Mouse (Mus musculus): Measurements from ENCODE around the gene Prickle3. TPM values are rescaled to one million over a fixed set of nuclear protein-coding genes. Genes with fewer than 3 reads are reported as not detected.

Prickle3 gene
- 10 to 100 TPM; 23.6 to 26.6 TPM for total RNA-seq (2021)
- long read RNA-seq, experiment 1, transcript Prickle3-201 (9 exons, 2,301 nt) = major isoform, 26 of 46 reads
- long read RNA-seq, experiment 1, partial matches to known transcripts = 3 of 46 reads
- long read RNA-seq, experiment 1, other reads (novel, unspliced or antisense) = 13 of 46 reads
- long read RNA-seq, experiment 2, transcript Prickle3-201 (9 exons, 2,301 nt) = major isoform, 34 of 49 reads
- long read RNA-seq, experiment 2, partial matches to known transcripts = 1 of 49 reads
- long read RNA-seq, experiment 2, other reads (novel, unspliced or antisense) = 11 of 49 reads

DNA sequence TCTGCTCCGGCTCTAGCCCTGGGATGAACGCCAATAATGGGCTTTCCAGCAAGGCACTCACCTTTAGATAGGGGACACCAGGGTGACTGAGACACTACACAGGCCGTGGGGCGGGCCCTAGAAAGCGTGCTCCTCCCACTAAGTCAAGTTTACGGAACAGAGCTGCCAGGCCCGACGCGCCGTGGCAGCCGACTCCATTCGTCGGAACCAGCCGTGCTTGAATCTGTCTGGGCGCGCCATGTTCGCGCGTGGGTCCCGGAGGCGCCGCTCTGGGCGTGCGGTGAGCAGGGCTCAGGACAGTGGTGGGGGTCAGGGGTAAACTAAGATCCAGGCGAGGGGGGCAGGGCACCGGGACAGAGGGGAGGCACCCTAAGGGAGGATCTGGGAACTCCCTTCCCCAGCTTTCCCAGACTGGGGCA lies at the start of gene Prickle3:
TSS of gene Prickle3 (plus strand) at position 40 of the 419 bp plus-strand sequence.
- DNase-seq = peak; percentile 83
- Histone ChIP-seq H3K27ac (peak within 1 kb of the TSS; percentile 93), H3K4me3 (peak within 1 kb of the TSS; percentile 78)
- intact Hi-C loops (cut with DNase I) = no loop called here
- no peak for TF ChIP-seq CTCF (IDR thresholded peaks at IDR 0.05)

DNA sequence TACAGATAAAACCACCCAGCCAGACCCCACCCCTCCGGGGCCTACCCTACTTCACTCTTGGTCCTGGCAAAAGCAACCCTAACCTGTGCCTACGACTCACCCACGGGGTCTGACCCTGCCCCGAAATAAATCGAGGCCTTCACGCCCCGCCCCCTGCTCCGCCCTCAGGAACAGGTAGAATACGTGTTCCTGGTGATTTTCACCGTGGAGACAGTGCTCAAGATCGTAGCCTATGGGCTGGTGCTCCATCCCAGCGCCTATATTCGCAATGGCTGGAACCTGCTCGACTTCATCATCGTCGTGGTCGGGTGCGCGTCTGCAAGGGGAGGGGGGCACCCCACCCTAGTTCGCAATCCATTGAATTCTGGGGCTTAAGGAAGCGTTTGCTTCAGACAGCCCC lies 47.0 kb upstream of the Prickle3 start:
- peak overlapping the region; percentile 58 for H3K4me3 ChIP-seq
- intact Hi-C loops (cut with DNase I) = no loop called here
- H3K27ac ChIP-seq = no peak overlapping the region
- DNase-seq = no peak
- no peak for TF ChIP-seq CTCF (IDR thresholded peaks at IDR 0.05)

DNA sequence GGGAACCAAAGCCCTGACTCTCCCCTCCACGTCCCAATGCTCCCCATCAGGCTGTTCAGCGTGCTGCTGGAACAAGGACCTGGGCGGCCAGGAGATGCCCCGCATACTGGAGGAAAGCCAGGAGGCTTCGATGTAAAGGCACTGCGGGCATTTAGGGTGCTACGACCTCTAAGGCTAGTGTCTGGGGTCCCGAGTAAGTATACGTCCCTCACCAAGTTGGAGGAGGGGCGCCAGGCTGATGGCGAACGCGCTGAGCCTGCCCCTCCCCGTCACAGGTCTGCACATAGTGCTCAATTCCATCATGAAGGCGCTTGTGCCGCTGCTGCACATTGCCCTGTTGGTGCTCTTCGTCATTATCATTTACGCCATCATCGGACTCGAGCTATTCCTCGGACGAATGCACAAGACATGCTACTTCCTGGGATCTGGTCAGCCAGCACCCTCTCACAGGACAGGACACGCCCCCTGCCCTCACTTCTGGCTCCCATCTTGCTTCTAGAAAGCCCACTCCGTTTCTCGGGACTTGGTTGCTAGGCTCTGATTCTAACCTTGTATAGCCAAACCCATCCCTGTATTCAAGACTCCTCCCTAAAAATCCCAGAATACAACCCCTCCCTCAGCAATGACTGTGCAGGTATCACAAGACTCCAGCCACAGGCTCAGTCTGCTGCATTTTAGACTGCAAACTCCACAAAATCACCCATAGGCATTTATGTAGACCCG lies 46.4 kb upstream of the Prickle3 start:
- no peak for TF ChIP-seq CTCF (IDR thresholded peaks at IDR 0.05)
- DNase-seq = no peak
- intact Hi-C loops (cut with DNase I) = no loop called here
- Histone ChIP-seq H3K4me3 (peak overlapping the region; percentile 58), H3K27ac (no peak overlapping the region)

DNA sequence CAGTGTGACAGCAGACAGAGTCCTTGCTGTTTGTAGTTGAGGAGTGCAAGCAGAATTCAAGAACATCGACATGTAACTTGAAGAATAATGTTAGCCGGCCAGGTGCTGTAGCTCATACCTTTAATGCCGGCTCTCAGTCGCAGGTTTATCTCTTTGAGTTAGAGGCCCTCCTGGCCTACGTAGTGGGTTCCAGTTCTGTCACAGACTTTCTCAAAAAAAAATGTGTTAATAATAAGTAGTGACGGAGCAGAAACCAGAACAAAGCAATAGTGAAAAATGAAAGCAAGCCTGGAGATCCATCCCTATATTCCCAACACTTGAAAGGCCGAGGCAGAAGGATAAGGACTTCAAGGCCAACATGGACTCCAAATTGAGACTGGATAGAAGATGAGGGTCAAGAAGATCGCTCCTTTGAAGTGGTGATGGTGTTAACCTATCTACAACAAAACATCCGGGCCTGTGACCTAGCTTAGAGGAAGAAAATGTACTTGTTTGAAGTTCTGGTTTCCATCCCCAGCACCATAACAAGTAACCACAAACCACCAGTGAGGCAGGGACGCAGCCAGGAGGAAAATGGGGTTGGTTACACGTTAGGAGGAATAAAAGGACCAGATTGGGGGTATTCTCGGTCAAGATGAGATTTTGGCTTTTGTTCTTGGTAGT lies 39.0 kb upstream of the Prickle3 start:
- Histone ChIP-seq H3K27ac (no peak overlapping the region), H3K4me3 (no peak overlapping the region)
- intact Hi-C loops (cut with DNase I) = no loop called here
- no peak for TF ChIP-seq CTCF (IDR thresholded peaks at IDR 0.05)
- DNase-seq = no peak

DNA sequence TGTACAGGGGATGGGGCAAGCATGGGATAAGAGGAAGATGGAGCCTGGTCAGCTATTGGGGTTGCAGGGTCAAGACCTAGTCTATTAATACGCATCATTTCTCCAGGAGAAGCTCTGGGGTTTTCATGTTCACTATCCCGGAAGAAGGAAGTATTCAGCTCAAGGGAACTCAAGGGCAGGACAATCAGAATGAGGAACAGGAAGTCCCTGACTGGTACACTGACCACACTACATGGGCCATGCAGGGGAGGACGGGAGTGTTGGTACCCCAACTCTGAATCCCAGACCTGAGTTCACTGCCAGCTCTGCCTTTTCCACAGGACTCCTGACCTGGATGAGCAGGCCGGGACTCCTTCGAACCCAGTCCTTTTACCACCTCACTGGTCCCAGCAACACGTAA lies 24.5 kb upstream of the Prickle3 start:
- no peak for TF ChIP-seq CTCF (IDR thresholded peaks at IDR 0.05)
- Histone ChIP-seq H3K4me3 (no peak overlapping the region), H3K27ac (no peak overlapping the region)
- DNase-seq = no peak
- intact Hi-C loops (cut with DNase I) = no loop called here

DNA sequence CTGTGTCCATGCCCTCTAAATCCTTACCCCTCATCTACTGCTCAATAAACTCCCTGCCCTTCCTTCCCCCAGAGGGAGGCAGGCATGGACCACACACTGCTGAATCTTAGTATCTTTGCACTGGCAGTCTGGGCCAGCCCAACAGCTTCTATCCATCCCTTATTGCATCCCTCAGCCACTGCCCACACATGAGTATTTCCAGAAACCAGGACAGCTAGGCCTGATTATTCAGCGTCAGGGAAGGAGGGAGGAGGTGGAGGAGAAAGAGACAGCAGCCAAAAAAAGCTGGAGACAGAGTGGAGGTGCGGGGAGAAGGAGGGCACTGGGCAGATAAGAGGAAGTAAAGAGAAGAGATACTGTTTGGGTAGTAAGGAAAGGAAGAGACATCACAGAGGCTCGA lies 22.0 kb upstream of the Prickle3 start:
- TF ChIP-seq CTCF (IDR thresholded peaks at IDR 0.05) = no peak
- no peak for DNase-seq
- intact Hi-C loops (cut with DNase I) = no loop called here
- Histone ChIP-seq H3K4me3 (no peak overlapping the region), H3K27ac (no peak overlapping the region)

DNA sequence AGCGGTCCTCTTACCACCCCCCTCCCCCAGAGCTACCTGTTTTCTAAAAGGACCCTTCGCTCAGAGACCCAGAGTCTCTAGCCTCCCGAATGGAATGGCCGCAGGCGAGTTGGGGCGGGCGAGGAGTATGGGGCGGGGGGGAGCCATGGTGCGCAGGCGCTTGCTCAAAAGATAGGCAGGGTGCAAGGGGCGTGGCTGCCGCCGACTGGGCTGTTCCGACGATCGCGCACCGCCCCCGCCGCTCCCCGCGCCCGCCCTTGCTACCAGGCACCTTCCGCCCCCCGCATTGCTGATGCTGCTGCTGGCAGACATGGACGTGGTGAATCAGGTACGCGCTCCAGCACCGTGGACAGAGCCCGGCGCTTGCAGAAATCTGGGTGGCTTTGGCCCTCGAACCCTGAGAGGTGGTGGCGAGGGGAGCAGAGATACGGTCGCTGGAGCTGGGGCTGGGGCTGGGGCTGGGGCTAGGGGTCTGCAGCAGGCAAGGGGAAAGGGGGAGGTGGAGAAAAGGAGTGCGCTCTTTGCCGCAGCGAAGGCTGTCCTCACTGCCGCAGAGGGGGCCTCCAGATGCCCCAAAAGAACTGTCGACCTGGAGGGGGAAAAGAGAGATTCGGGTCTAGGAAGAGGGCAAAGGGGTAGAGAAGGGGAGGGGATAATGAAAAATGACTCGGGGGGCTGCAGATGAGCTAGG lies 18.5 kb upstream of the Prickle3 start, which contains the start of gene Syp:
TSS of gene Syp (plus strand) at position 71 of the 691 bp plus-strand sequence.
- TF ChIP-seq CTCF (IDR thresholded peaks at IDR 0.05) = no peak
- DNase-seq = peak; percentile 75
- H3K4me3 ChIP-seq = peak within 1 kb of the TSS; percentile 50
- intact Hi-C loops (cut with DNase I) = no loop called here
- H3K27ac ChIP-seq = no peak within 1 kb of the TSS

DNA sequence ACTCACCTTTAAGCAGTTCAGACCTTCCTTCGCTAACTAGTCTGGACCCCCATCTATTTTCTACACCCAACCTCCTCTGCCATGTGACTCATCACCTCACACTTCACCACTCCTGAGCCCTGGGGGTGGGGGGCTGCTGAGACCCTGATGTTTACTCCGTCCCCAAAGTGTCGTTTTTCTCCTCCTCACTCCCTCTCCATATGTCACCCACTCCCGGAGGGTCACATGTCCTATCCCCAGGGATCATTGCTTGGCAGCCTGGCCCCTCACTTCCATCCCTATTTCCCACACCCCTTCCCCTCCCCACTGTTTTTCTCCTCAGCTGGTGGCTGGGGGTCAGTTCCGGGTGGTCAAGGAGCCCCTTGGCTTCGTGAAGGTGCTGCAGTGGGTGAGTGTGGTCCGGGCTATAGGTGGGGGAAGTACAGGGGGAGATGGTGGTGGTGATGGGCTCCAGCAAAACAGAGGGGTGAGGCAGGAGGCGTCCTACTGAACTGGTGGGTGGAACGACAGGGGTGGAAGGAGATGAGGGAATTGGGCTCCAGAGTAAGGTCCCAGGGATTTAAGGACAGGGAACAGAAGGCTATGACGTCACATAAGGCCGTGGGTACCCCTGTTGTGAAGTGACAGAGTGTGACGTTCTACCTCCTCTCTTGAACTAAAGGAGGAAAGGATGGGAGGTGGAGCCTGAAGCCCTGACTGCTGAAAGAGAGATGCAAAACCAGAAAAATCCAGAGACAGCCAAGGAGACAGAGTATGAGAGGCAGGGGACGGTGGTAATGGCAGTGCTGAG lies 17.3 kb upstream of the Prickle3 start:
- intact Hi-C loops (cut with DNase I) = loop anchor here (10.0 kb wide), 1 partner anchor 315 kb away; no protein-coding TSS in a partner anchor
- no peak overlapping the region for H3K27ac ChIP-seq
- no peak for DNase-seq
- TF ChIP-seq CTCF (IDR thresholded peaks at IDR 0.05) = no peak
- no peak overlapping the region for H3K4me3 ChIP-seq

DNA sequence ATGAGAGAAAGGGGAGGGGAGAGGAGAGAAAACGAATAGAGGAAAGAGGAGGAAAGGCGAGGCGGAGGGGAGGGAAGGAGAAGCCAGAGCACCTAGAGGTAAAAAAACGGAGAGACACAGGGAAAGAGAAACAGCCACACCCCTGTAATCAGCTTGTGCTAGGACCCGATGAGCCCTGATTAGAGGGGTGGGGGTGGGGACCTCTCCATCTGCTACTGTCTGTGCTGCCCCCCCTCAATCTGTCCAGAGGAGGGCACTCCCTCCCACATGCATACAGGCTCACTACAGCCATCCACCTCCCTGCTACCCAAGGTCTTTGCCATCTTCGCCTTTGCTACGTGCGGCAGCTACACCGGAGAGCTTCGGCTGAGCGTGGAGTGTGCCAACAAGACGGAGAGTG lies 16.3 kb upstream of the Prickle3 start:
- intact Hi-C loops (cut with DNase I) = loop anchor here (10.0 kb wide), 1 partner anchor 316 kb away; no protein-coding TSS in a partner anchor
- TF ChIP-seq CTCF (IDR thresholded peaks at IDR 0.05) = no peak
- no peak for DNase-seq
- Histone ChIP-seq H3K4me3 (no peak overlapping the region), H3K27ac (no peak overlapping the region)

DNA sequence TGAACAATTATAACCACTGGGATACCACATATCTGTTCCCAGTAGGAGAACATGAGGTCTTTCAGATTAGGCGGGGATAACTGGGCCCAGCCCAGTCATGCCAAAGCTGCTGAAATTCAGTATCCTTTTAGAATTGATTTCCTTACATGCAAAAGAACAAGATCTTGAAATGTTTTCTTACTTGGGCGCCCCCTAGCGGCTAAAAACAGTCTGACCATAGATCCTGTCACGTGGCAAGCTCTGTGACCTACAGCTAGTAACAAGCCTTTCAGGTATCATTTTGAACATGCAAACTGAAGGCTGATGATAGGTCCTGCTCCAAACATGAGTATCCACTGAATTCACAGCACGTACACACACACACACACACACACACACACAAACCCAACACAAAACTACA lies 11.7 kb upstream of the Prickle3 start:
- H3K27ac ChIP-seq = no peak overlapping the region
- intact Hi-C loops (cut with DNase I) = loop anchor here (5.0 to 10.0 kb wide), 3 partner anchors 47 to 321 kb away; no protein-coding TSS in a partner anchor
- H3K4me3 ChIP-seq = no peak overlapping the region
- peak; percentile 76 for DNase-seq
- TF ChIP-seq CTCF (IDR thresholded peaks at IDR 0.05) = peak; percentile 70

DNA sequence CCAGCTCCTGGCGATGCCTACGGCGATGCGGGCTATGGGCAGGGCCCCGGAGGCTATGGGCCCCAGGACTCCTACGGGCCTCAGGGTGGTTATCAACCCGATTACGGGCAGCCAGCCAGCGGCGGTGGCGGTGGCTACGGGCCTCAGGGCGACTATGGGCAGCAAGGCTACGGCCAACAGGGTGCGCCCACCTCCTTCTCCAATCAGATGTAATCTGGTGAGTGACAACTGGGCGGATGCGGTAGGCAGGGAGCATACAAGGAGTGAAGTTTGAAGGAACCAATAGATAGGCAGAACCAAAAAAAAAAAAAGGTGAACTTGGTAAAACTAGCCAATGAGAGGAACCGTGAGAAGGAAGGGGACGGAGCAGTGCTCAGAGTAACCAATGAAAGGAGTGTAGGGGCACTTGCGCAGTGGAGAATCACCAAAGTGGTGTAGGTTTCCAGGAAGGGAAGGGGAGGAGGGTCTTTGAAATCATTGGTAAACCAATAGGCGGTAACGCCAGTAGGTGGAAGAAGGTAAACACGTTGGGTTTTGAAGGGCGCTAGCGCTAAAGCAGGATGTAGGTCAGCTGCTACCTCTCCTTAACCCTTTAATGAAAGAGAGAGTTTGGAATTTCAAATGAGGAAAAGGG lies 8.3 kb upstream of the Prickle3 start:
- peak; percentile 34; the same call in 1 of the 2 replicates for TF ChIP-seq CTCF (IDR thresholded peaks at IDR 0.05)
- DNase-seq = peak; percentile 92
- H3K4me3 ChIP-seq = peak overlapping the region; percentile 79
- H3K27ac ChIP-seq = peak overlapping the region; percentile 96
- intact Hi-C loops (cut with DNase I) = loop anchor here (5.0 to 10.0 kb wide), 3 partner anchors 44 to 324 kb away; no protein-coding TSS in a partner anchor

Data from gastrocnemius, adult 2 months (tissue).